Mouse (Mus musculus): ENCODE measurements around the gene Car14. TPM values are rescaled to one million over a fixed set of nuclear protein-coding genes. Genes with fewer than 3 reads are reported as not detected.
A peak's percentile ranks its signal among the peaks of the same experiment; 100 is the strongest.
"Not testable (repeated sequence)": the region's sequence is repeated elsewhere in the genome, so short reads cannot be mapped to it uniquely, and the experiment has no call there.

The Car14 gene
- polyA plus RNA-seq, 1 experiment from 2014 or later = 10.3 TPM

GRCm38 (mm10) chr3:95923429-95923828 lies 18.9 kb upstream of the Car14 start:
- not testable (repeated sequence) for H3K4me3 ChIP-seq; H3K9me3 ChIP-seq (replicated peaks); ATAC-seq; H3K27ac ChIP-seq; H3K4me1 ChIP-seq; H3K9ac ChIP-seq; H3K4me2 ChIP-seq; H3K27me3 ChIP-seq (replicated peaks); H3K36me3 ChIP-seq
- 61% methylated on average over 7 of the region's 7 CpGs for WGBS (ENCODE audit: insufficient replicate concordance)

GRCm38 (mm10) chr3:95920532-95920931 lies 16.0 kb upstream of the Car14 start:
- 61% methylated on average over 2 of the region's 2 CpGs for WGBS (ENCODE audit: insufficient replicate concordance)
- H3K27ac ChIP-seq; H3K9me3 ChIP-seq (replicated peaks); H3K4me3 ChIP-seq; H3K9ac ChIP-seq; H3K4me1 ChIP-seq; H3K36me3 ChIP-seq; ATAC-seq; H3K27me3 ChIP-seq (replicated peaks); H3K4me2 ChIP-seq: not testable (repeated sequence)

GRCm38 (mm10) chr3:95916760-95917159 lies 12.3 kb upstream of the Car14 start:
- Histone ChIP-seq H3K4me2 (no peak overlapping the region), H3K27ac (no peak overlapping the region), H3K36me3 (no peaks in the 10 kb centered on the region), H3K27me3 (replicated peaks) (no peaks in the 10 kb centered on the region; the same call in 1 of the 2 replicates), H3K9ac (no peak overlapping the region), H3K9me3 (replicated peaks) (no peaks in the 10 kb centered on the region), H3K4me1 (peaks cover 5% of the 10 kb centered on the region), H3K4me3 (no peak overlapping the region)
- 55% methylated on average over 7 of the region's 7 CpGs for WGBS (ENCODE audit: insufficient replicate concordance)
- ATAC-seq = no peak

- H3K4me3 ChIP-seq = no peak overlapping the region
- no peak for ATAC-seq
- H3K27me3 ChIP-seq (replicated peaks) = 0 out of 2 replicates have a peak, but pooled peaks cover 5% of the 10 kb centered on the region
- H3K9me3 ChIP-seq (replicated peaks) = no peaks in the 10 kb centered on the region
- no peak overlapping the region for H3K27ac ChIP-seq
- H3K4me2 ChIP-seq = no peak overlapping the region
- WGBS (ENCODE audit: insufficient replicate concordance) = 17% methylated on average over 4 of the region's 4 CpGs
- H3K36me3 ChIP-seq = no peaks in the 10 kb centered on the region
- H3K9ac ChIP-seq = no peak overlapping the region
- H3K4me1 ChIP-seq = peaks cover 5% of the 10 kb centered on the region
These were observed 10.2 kb upstream of the Car14 start for GRCm38 (mm10) chr3:95914706-95915105.

GRCm38 (mm10) chr3:95907613-95908012 lies 3.1 kb upstream of the Car14 start:
- H3K4me1 ChIP-seq = peaks cover 30% of the 10 kb centered on the region
- H3K4me3 ChIP-seq = no peak overlapping the region
- no peak overlapping the region for H3K9ac ChIP-seq
- ATAC-seq = no peak
- H3K27me3 ChIP-seq (replicated peaks) = peaks cover 66% of the 10 kb centered on the region
- H3K9me3 ChIP-seq (replicated peaks) = no peaks in the 10 kb centered on the region
- no peak overlapping the region for H3K4me2 ChIP-seq
- H3K27ac ChIP-seq = no peak overlapping the region
- no peaks in the 10 kb centered on the region for H3K36me3 ChIP-seq
- WGBS (ENCODE audit: insufficient replicate concordance) = 36% methylated on average over 4 of the region's 4 CpGs

GRCm38 (mm10) chr3:95906860-95907259 lies 2.4 kb upstream of the Car14 start:
- H3K27ac ChIP-seq = no peak overlapping the region
- 0 out of 2 replicates have a peak overlapping the region, but pooled peaks have one; percentile 29 for H3K9ac ChIP-seq
- H3K9me3 ChIP-seq (replicated peaks) = no peaks in the 10 kb centered on the region
- under 1% methylated on average over 12 of the region's 12 CpGs for WGBS (ENCODE audit: insufficient replicate concordance)
- H3K36me3 ChIP-seq = no peaks in the 10 kb centered on the region
- ATAC-seq = no peak
- H3K27me3 ChIP-seq (replicated peaks) = peaks cover 73% of the 10 kb centered on the region
- H3K4me3 ChIP-seq = peak overlapping the region; percentile 34
- peak overlapping the region; percentile 65 for H3K4me2 ChIP-seq
- peaks cover 33% of the 10 kb centered on the region for H3K4me1 ChIP-seq

- H3K4me1 ChIP-seq = peaks cover 33% of the 10 kb centered on the region
These were observed 1.5 kb upstream of the Car14 start for GRCm38 (mm10) chr3:95905940-95906492.

GRCm38 (mm10) chr3:95905146-95905939 lies 852 bp upstream of the Car14 start:
- H3K9ac ChIP-seq = peak overlapping the region; percentile 24; the same call in 1 of the 2 replicates
- H3K27ac ChIP-seq = peak overlapping the region; percentile 79
- no peaks in the 10 kb centered on the region for H3K36me3 ChIP-seq
- H3K9me3 ChIP-seq (replicated peaks) = no peaks in the 10 kb centered on the region
- ATAC-seq = peak; percentile 44; the same call in 1 of the 2 replicates
- peak overlapping the region; percentile 65 for H3K4me2 ChIP-seq
- peak overlapping the region; percentile 34 for H3K4me3 ChIP-seq
- WGBS (ENCODE audit: insufficient replicate concordance) = 2% methylated on average over 18 of the region's 18 CpGs
- peaks cover 80% of the 10 kb centered on the region for H3K27me3 ChIP-seq (replicated peaks)
- H3K4me1 ChIP-seq = peaks cover 33% of the 10 kb centered on the region

More at GRCm38 (mm10) chr3:95905940-95906492, 1.5 kb upstream of the Car14 start:
- Histone ChIP-seq H3K36me3 (no peaks in the 10 kb centered on the region), H3K4me3 (peak overlapping the region; percentile 34), H3K9me3 (replicated peaks) (no peaks in the 10 kb centered on the region), H3K9ac (0 out of 2 replicates have a peak overlapping the region, but pooled peaks have one; percentile 29), H3K4me2 (peak overlapping the region; percentile 65), H3K27ac (no peak overlapping the region), H3K27me3 (replicated peaks) (peaks cover 82% of the 10 kb centered on the region)
- ATAC-seq = no peak
- WGBS (ENCODE audit: insufficient replicate concordance) = under 1% methylated on average over 12 of the region's 12 CpGs

GRCm38 (mm10) chr3:95903753-95904502 lies 563 bp downstream of the Car14 start:
- Histone ChIP-seq H3K27ac (peak overlapping the region; percentile 79), H3K4me2 (peak overlapping the region; percentile 65), H3K9me3 (replicated peaks) (no peaks in the 10 kb centered on the region), H3K36me3 (peaks cover under 1% of the 10 kb centered on the region; the same call in 1 of the 2 replicates), H3K9ac (peak overlapping the region; percentile 40), H3K27me3 (replicated peaks) (peaks cover 84% of the 10 kb centered on the region), H3K4me1 (peaks cover 33% of the 10 kb centered on the region), H3K4me3 (peak overlapping the region; percentile 34)
- peak; percentile 63 for ATAC-seq
- 10% methylated on average over 15 of the region's 15 CpGs for WGBS (ENCODE audit: insufficient replicate concordance)

GRCm38 (mm10) chr3:95902643-95903042 lies 1.8 kb downstream of the Car14 start:
- no peak overlapping the region for H3K9ac ChIP-seq
- H3K9me3 ChIP-seq (replicated peaks) = no peaks in the 10 kb centered on the region
- ATAC-seq = no peak
- peaks cover 8% of the 10 kb centered on the region; the same call in 1 of the 2 replicates for H3K36me3 ChIP-seq
- 41% methylated on average over 6 of the region's 6 CpGs for WGBS (ENCODE audit: insufficient replicate concordance)
- peaks cover 77% of the 10 kb centered on the region for H3K27me3 ChIP-seq (replicated peaks)
- H3K4me3 ChIP-seq = no peak overlapping the region
- H3K27ac ChIP-seq = peak overlapping the region; percentile 33; the same call in 1 of the 2 replicates
- H3K4me2 ChIP-seq = no peak overlapping the region
- H3K4me1 ChIP-seq = peaks cover 33% of the 10 kb centered on the region

GRCm38 (mm10) chr3:95902373-95902625 lies 2.2 kb downstream of the Car14 start:
- H3K4me2 ChIP-seq = no peak overlapping the region
- H3K27ac ChIP-seq = peak overlapping the region; percentile 33; the same call in 1 of the 2 replicates
- no peak overlapping the region for H3K9ac ChIP-seq

More at GRCm38 (mm10) chr3:95902373-95902625, 2.2 kb downstream of the Car14 start:
- Histone ChIP-seq H3K27me3 (replicated peaks) (peaks cover 73% of the 10 kb centered on the region), H3K4me3 (no peak overlapping the region), H3K9me3 (replicated peaks) (no peaks in the 10 kb centered on the region), H3K4me1 (peaks cover 33% of the 10 kb centered on the region), H3K36me3 (peaks cover 8% of the 10 kb centered on the region; the same call in 1 of the 2 replicates)
- no peak for ATAC-seq

All from liver, embryonic 12.5 days (tissue).